Mouse (Mus musculus): ENCODE results near the gene Mrpl14. TPM values are rescaled to one million over a fixed set of nuclear protein-coding genes. Genes with fewer than 3 reads are reported as not detected.

Gene Mrpl14
- 259 TPM for polyA plus RNA-seq (2012; fragmentation: generic; extraction: Trizol)
- long read RNA-seq, experiment 1, transcript Mrpl14-202 (2 exons, 510 nt), result minor isoform, 12 of 138 reads
- long read RNA-seq, experiment 1, transcript Mrpl14-201 (3 exons, 645 nt), result major isoform, 118 of 138 reads
- long read RNA-seq, experiment 1, partial matches to known transcripts, result 7 of 138 reads
- long read RNA-seq, experiment 1, other reads (novel, unspliced or antisense), result 1 of 138 reads
- long read RNA-seq, experiment 2, transcript Mrpl14-201 (3 exons, 645 nt), result major isoform, 13 of 14 reads
- long read RNA-seq, experiment 2, partial matches to known transcripts, result 0 of 14 reads
- long read RNA-seq, experiment 2, other reads (novel, unspliced or antisense), result 0 of 14 reads

DNA sequence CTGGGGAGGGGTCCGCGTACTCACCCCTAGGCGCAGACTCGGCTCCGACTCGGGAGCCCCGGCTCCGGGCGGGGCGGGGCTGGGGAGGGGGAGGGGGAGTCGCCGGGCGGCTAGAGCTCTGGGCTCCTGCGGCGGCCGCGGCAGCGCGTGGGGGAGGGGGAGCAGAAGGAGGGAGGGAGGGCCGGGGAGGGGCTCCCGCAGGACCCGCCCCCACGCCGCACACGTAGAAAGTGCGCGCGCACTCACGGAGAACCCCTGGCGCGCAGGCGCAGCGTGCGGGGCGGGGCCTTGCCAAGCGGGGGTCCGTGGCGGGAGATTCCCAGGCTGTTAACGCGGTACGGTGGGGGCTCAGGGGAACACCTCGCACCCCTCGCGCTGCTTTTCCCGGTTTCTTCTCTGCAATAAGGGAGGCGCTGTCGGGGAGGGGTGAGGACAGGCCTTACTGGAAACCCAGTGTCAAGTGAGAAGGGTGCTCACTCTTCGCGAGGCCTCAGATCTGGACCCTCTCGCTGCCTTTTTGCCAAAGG is at the start of gene Mrpl14:
Mrpl14 (plus strand) TSS at position 230 of the 527 bp plus-strand sequence.
- H3ac ChIP-seq (ENCODE audit: control insufficient read depth, insufficient read length, low read depth), result peak within 1 kb of the TSS; percentile 99
- no peaks in the 10 kb centered on the region for H3K36me3 ChIP-seq (ENCODE audit: control insufficient read depth, insufficient read depth)
- peaks cover 70% of the 10 kb centered on the region for H3K79me3 ChIP-seq (ENCODE audit: low read depth)
- H3K4me3 ChIP-seq (ENCODE audit: insufficient read depth, poor library complexity, severe bottlenecking), result peak within 1 kb of the TSS; percentile 68
- H3K27me3 ChIP-seq (ENCODE audit: control insufficient read depth, insufficient read depth, insufficient read length), result no peaks in the 10 kb centered on the region
- peaks cover 99% of the 10 kb centered on the region for H3K79me2 ChIP-seq (ENCODE audit: control insufficient read depth, insufficient read depth)
- TF ChIP-seq CTCF (IDR thresholded peaks at IDR 0.05; ENCODE audit: control insufficient read depth, insufficient read depth, insufficient read length), result no peak
- TF ChIP-seq USF1 (IDR thresholded peaks at IDR 0.05; ENCODE audit: low read depth), result no peak
- no peak for TF ChIP-seq MYOG (IDR thresholded peaks at IDR 0.05; ENCODE audit: control insufficient read depth, extremely low read depth, insufficient read length)
- TF ChIP-seq MAX (IDR thresholded peaks at IDR 0.05), result no peak
- no peak for TF ChIP-seq CEBPB (IDR thresholded peaks at IDR 0.05; ENCODE audit: low read depth)
- no peak for TF ChIP-seq MYOD1 (IDR thresholded peaks at IDR 0.05; ENCODE audit: control insufficient read depth, insufficient read length, low read depth)
- TF ChIP-seq FOSL1 (IDR thresholded peaks at IDR 0.05; ENCODE audit: insufficient read depth, low read length, poor library complexity, severe bottlenecking), result no peak

DNA sequence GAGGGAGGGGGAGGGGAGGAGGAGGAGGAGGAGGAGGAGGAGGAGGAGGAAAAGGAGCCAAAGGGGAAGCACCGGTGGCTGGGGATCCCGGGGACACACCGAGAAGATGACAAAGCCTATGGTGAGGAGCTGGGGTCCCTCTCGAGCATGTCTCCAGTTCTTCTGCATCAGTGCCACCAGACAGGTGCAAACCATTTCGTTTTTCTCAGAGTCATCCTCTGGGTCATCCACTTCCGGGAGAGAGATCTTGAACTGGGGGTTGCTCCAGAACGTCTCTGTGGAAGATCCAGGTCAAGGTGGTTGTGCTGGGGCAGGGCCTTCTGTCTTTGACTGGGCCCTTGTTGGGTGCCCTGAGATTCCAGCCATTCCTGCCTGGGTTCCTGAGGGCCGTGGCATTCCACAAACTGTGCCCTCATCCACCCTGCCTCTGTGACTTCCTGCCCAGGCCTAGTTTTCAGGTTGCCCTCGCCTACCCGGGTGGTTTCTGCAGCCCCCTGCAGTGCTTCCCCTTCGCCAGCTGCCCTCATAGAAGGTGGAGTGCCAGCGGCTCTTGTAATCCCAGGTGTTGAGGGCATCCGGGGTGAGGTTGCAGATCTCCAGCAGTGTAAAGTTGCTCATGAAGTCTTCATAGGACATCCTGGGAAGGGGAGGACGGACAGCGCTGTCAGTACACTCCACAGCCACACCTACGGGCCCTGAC is 47.4 kb upstream of the Mrpl14 start:
- no peaks in the 10 kb centered on the region for H3K36me3 ChIP-seq (ENCODE audit: control insufficient read depth, insufficient read depth)
- H3K79me3 ChIP-seq (ENCODE audit: low read depth), result no peaks in the 10 kb centered on the region
- no peak overlapping the region for H3K4me3 ChIP-seq (ENCODE audit: insufficient read depth, poor library complexity, severe bottlenecking)
- H3K27me3 ChIP-seq (ENCODE audit: control insufficient read depth, insufficient read depth, insufficient read length), result no peaks in the 10 kb centered on the region
- TF ChIP-seq CEBPB (IDR thresholded peaks at IDR 0.05; ENCODE audit: low read depth) (no peak), USF1 (IDR thresholded peaks at IDR 0.05; ENCODE audit: low read depth) (no peak), MYOD1 (IDR thresholded peaks at IDR 0.05; ENCODE audit: control insufficient read depth, insufficient read length, low read depth) (no peak), CTCF (IDR thresholded peaks at IDR 0.05; ENCODE audit: control insufficient read depth, insufficient read depth, insufficient read length) (no peak), MYOG (IDR thresholded peaks at IDR 0.05; ENCODE audit: control insufficient read depth, extremely low read depth, insufficient read length) (no peak), MAX (IDR thresholded peaks at IDR 0.05) (no peak), FOSL1 (IDR thresholded peaks at IDR 0.05; ENCODE audit: insufficient read depth, low read length, poor library complexity, severe bottlenecking) (no peak)
- H3ac ChIP-seq (ENCODE audit: control insufficient read depth, insufficient read length, low read depth), result no peak overlapping the region
- no peaks in the 10 kb centered on the region for H3K79me2 ChIP-seq (ENCODE audit: control insufficient read depth, insufficient read depth)

DNA sequence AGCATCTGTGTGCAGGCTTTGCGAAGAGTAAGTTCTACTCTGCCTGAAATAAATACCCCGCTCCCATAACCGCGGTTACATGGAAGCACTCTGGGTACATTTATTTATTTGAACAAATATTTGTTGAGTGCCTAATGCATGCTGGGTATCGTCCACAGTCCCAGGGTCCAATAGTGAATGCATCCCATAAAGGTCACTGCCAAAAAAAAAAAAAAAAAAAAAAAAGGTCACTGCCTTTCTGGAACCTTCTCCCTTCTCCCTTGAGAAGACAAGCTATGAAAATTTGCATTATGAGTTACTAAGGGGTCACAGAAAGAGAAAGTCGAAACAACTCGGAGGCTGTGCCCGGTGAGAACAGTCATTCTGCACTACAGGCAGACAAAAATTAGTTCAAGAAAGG is 44.1 kb upstream of the Mrpl14 start:
- H3K4me3 ChIP-seq (ENCODE audit: insufficient read depth, poor library complexity, severe bottlenecking), result no peak overlapping the region
- TF ChIP-seq USF1 (IDR thresholded peaks at IDR 0.05; ENCODE audit: low read depth) (no peak), CTCF (IDR thresholded peaks at IDR 0.05; ENCODE audit: control insufficient read depth, insufficient read depth, insufficient read length) (no peak), FOSL1 (IDR thresholded peaks at IDR 0.05; ENCODE audit: insufficient read depth, low read length, poor library complexity, severe bottlenecking) (no peak), CEBPB (IDR thresholded peaks at IDR 0.05; ENCODE audit: low read depth) (no peak), MAX (IDR thresholded peaks at IDR 0.05) (no peak), MYOD1 (IDR thresholded peaks at IDR 0.05; ENCODE audit: control insufficient read depth, insufficient read length, low read depth) (no peak), MYOG (IDR thresholded peaks at IDR 0.05; ENCODE audit: control insufficient read depth, extremely low read depth, insufficient read length) (no peak)
- no peaks in the 10 kb centered on the region for H3K79me2 ChIP-seq (ENCODE audit: control insufficient read depth, insufficient read depth)
- no peaks in the 10 kb centered on the region for H3K79me3 ChIP-seq (ENCODE audit: low read depth)
- H3K36me3 ChIP-seq (ENCODE audit: control insufficient read depth, insufficient read depth), result no peaks in the 10 kb centered on the region
- H3K27me3 ChIP-seq (ENCODE audit: control insufficient read depth, insufficient read depth, insufficient read length), result no peaks in the 10 kb centered on the region
- H3ac ChIP-seq (ENCODE audit: control insufficient read depth, insufficient read length, low read depth), result no peak overlapping the region

DNA sequence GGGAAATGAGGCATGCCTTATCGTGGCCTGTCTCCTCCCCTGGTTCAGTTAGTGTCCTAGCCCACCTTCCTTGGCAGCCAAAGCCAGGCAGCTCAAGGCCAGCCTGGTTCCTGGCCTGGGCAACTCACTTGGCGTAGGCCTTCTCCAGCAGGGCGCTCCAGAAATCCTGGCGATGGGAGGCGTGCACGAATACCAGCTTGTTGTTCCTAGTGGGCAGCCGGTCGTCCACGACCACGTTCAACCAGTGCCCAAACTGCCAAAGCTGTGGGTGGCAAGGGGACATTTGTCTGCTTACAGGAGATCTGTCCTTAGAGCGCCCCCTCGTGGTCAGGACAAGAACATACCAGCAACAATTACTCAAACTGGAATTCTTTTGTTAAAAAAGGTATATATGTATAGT is 43.4 kb upstream of the Mrpl14 start:
- Histone ChIP-seq H3K4me3 (ENCODE audit: insufficient read depth, poor library complexity, severe bottlenecking) (no peak overlapping the region), H3K36me3 (ENCODE audit: control insufficient read depth, insufficient read depth) (no peaks in the 10 kb centered on the region), H3K79me3 (ENCODE audit: low read depth) (no peaks in the 10 kb centered on the region), H3K79me2 (ENCODE audit: control insufficient read depth, insufficient read depth) (no peaks in the 10 kb centered on the region), H3K27me3 (ENCODE audit: control insufficient read depth, insufficient read depth, insufficient read length) (no peaks in the 10 kb centered on the region), H3ac (ENCODE audit: control insufficient read depth, insufficient read length, low read depth) (no peak overlapping the region)
- no peak for TF ChIP-seq USF1 (IDR thresholded peaks at IDR 0.05; ENCODE audit: low read depth)
- TF ChIP-seq CTCF (IDR thresholded peaks at IDR 0.05; ENCODE audit: control insufficient read depth, insufficient read depth, insufficient read length), result peak; percentile 8

DNA sequence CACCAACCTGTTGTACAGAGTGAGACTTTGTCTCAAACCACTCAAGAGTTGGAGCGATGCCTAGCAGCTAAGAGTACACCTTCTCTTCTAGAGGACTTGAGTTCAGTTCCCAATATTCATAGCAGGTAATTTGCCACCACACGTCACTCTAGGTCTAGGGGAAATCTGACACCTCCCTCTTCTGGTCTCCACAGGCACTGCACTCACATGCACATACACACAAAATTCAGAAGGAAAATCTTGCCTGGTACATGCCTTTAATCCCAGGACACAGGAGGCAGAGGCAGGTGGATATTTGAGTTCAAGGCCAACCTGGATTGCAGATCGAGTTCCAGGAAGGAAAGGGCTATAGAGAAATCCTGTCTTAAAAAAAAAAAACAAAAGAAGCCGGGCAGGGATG is 41.9 kb upstream of the Mrpl14 start:
- no peaks in the 10 kb centered on the region for H3K79me2 ChIP-seq (ENCODE audit: control insufficient read depth, insufficient read depth)
- H3ac ChIP-seq (ENCODE audit: control insufficient read depth, insufficient read length, low read depth), result no peak overlapping the region
- H3K36me3 ChIP-seq (ENCODE audit: control insufficient read depth, insufficient read depth), result no peaks in the 10 kb centered on the region
- TF ChIP-seq FOSL1 (IDR thresholded peaks at IDR 0.05; ENCODE audit: insufficient read depth, low read length, poor library complexity, severe bottlenecking), result no peak
- TF ChIP-seq USF1 (IDR thresholded peaks at IDR 0.05; ENCODE audit: low read depth), result no peak
- TF ChIP-seq MYOG (IDR thresholded peaks at IDR 0.05; ENCODE audit: control insufficient read depth, extremely low read depth, insufficient read length), result no peak
- TF ChIP-seq MAX (IDR thresholded peaks at IDR 0.05), result no peak
- no peak for TF ChIP-seq CEBPB (IDR thresholded peaks at IDR 0.05; ENCODE audit: low read depth)
- TF ChIP-seq CTCF (IDR thresholded peaks at IDR 0.05; ENCODE audit: control insufficient read depth, insufficient read depth, insufficient read length), result no peak
- TF ChIP-seq MYOD1 (IDR thresholded peaks at IDR 0.05; ENCODE audit: control insufficient read depth, insufficient read length, low read depth), result no peak
- no peaks in the 10 kb centered on the region for H3K79me3 ChIP-seq (ENCODE audit: low read depth)
- H3K27me3 ChIP-seq (ENCODE audit: control insufficient read depth, insufficient read depth, insufficient read length), result no peaks in the 10 kb centered on the region
- no peak overlapping the region for H3K4me3 ChIP-seq (ENCODE audit: insufficient read depth, poor library complexity, severe bottlenecking)

All from C2C12 (cell line).